Comparison of ENCODE assay signal across 9 mouse cellular contexts in genomic region chr4:72524100-72524499, GRCm38 (mm10).
A peak's percentile ranks its signal among the peaks of the same experiment; 100 is the strongest.
DNase-seq lines count a peak whose midpoint lies in the region; ATAC-seq lines count a peak whose summit lies in the region.
"Had no signal": no experiment of that assay in that cellular context is flagged by ENCODE, and none has a peak within 500 bp of the region (broad histone marks: within the 10 kb centered on the region; RNA-seq: fewer than 3 reads in every experiment).

No protein-coding gene starts in this region.

- no peaks in the 10 kb centered on the region for H3K4me1 ChIP-seq in kidney, embryonic 16.5 days (ENCODE audit: insufficient read depth, low read length)

- no peak overlapping the region for H3K27ac ChIP-seq in kidney, embryonic 16.5 days (ENCODE audit: low read length)

- H3K36me3 ChIP-seq in kidney, embryonic 16.5 days (ENCODE audit: insufficient read depth, low read length): no peaks in the 10 kb centered on the region

- H3K4me2 ChIP-seq in kidney, embryonic 16.5 days (replicated peaks; ENCODE audit: low read depth, low read length): no peak overlapping the region

- 74% methylated on average over 1 of the region's 1 CpGs for WGBS in kidney, embryonic 16.5 days

- no peaks in the 10 kb centered on the region for H3K27me3 ChIP-seq in kidney, embryonic 16.5 days (ENCODE audit: insufficient read depth, low read length)
- H3K27me3 ChIP-seq: Patski had no signal

- peak; percentile 3 to 6 for DNase-seq in adrenal gland, postnatal 36 days
- no peak for DNase-seq in adrenal gland, adult 8-10 months
- DNase-seq in brain, embryonic 18.5 days (ENCODE audit: low read depth, low spot score): peak; percentile 80
- DNase-seq in frontal cortex, adult 2 months (ENCODE audit: extremely low spot score in 1 of 2, low spot score in 1 of 2): peak; percentile 38 to 80
- DNase-seq in left cerebral cortex, adult 9 months (ENCODE audit: low spot score in 2 of 2): peak; percentile 8 to 64
- no peak for DNase-seq in B cell, adult 2 months
- no peak for DNase-seq in heart, postnatal 36 days

- no peak for ATAC-seq in kidney, embryonic 16.5 days (ENCODE audit: low FRiP score, low TSS enrichment)
- ATAC-seq: Patski had no signal

- H3K9ac ChIP-seq in kidney, embryonic 16.5 days (replicated peaks; ENCODE audit: low read length): no peak overlapping the region

- intact Hi-C loops in heart, postnatal 36 days (cut with DNase I): no loop called here

- no peak overlapping the region for H3K4me3 ChIP-seq in kidney, embryonic 16.5 days (ENCODE audit: low read length)

- H3K9me3 ChIP-seq in kidney, embryonic 16.5 days (ENCODE audit: low read length): no peaks in the 10 kb centered on the region

Comparison
In these comparisons a context has a peak if more than half of its experiments do, and no peak if none do; other contexts are left out.
1. DNase-seq: peak in adrenal gland, postnatal 36 days (2 of 2), brain, embryonic 18.5 days (single experiment), frontal cortex, adult 2 months (2 of 2) and left cerebral cortex, adult 9 months (2 of 2); none in adrenal gland, adult 8-10 months (single experiment), B cell, adult 2 months (0 of 2) and heart, postnatal 36 days (0 of 2).